Mouse (Mus musculus) embryonic facial prominence, embryonic 15.5 days (tissue): ENCODE results near the gene 1700003E16Rik. TPM values are rescaled to one million over a fixed set of nuclear protein-coding genes. Genes with fewer than 3 reads are reported as not detected.

Experiments
- ATAC-seq: fragments of 200-750 bp; cut with Nextera tagmentation; 2 replicates; pipeline ENCODE4 v1.8.0; 2017; ENCODE audit warnings: low read depth, moderate TSS enrichment; ENCODE audit not compliant: insufficient number of reproducible peaks, low FRiP score, low TSS enrichment
- H3K27ac ChIP-seq: fragments of 300-500 bp; sonication (generic); replicated peaks from 2 replicates; pipeline ENCODE4 v1.5.1; 2015; ENCODE audit warnings: mild to moderate bottlenecking, inconsistent platforms
- H3K27me3 ChIP-seq: fragments of 300-500 bp; sonication (generic); 2 replicates; pipeline ENCODE4 v1.6.1; 2015; ENCODE audit warnings: inconsistent platforms
- H3K36me3 ChIP-seq: fragments of 300-500 bp; sonication (generic); 2 replicates; pipeline ENCODE4 v1.6.1; 2015; ENCODE audit warnings: mild to moderate bottlenecking, inconsistent platforms
- H3K4me1 ChIP-seq: fragments of 300-500 bp; sonication (generic); 2 replicates; pipeline ENCODE4 v1.6.1; 2015; ENCODE audit warnings: inconsistent platforms
- H3K4me2 ChIP-seq: fragments of 300-500 bp; sonication (generic); replicated peaks from 2 replicates; pipeline ENCODE4 v1.6.1; 2015; ENCODE audit warnings: mild to moderate bottlenecking, inconsistent platforms
- H3K4me3 ChIP-seq: fragments of 300-500 bp; sonication (generic); replicated peaks from 2 replicates; pipeline ENCODE4 v1.5.1; 2015; ENCODE audit warnings: mild to moderate bottlenecking, inconsistent platforms
- H3K9ac ChIP-seq: fragments of 300-500 bp; sonication (generic); 2 replicates; pipeline ENCODE4 v1.6.1; 2015; ENCODE audit warnings: inconsistent platforms
- H3K9me3 ChIP-seq: fragments of 300-500 bp; sonication (generic); replicated peaks from 2 replicates; pipeline ENCODE4 v1.6.1; 2016; ENCODE audit warnings: inconsistent platforms
- WGBS: fragments of 180-500 bp; shearing (Covaris S2); methylation state at CpG from one replicate; pipeline ENCODE4 v1.1.7; 2015; 5-methylcytosine and 5-hydroxymethylcytosine counted together
- polyA plus RNA-seq: library from polyadenylated mRNA; unstranded; fragments of >200 nt; fragmentation: Nextera tagmentation; extraction: Ambion mirVana; gene quantifications from 2 replicates; pipeline ENCODE4 v1.2.1, GENCODE M21; 2015

Gene 1700003E16Rik
- polyA plus RNA-seq, 1 experiment from 2014 or later: 17.2 TPM

- ATAC-seq: no peak
These were observed 24.4 kb downstream of the 1700003E16Rik start for GRCm38 (mm10) chr6:83180605-83181004.

GRCm38 (mm10) chr6:83184858-83185435, 28.7 kb downstream of the 1700003E16Rik start:
- WGBS: 85% methylated on average over 3 of the region's 3 CpGs
- Histone ChIP-seq H3K36me3 (peaks cover 38% of the 10 kb centered on the region), H3K9ac (no peak overlapping the region), H3K4me2 (no peak overlapping the region), H3K27ac (no peak overlapping the region), H3K9me3 (no peaks in the 10 kb centered on the region), H3K27me3 (no peaks in the 10 kb centered on the region), H3K4me1 (peaks cover 36% of the 10 kb centered on the region), H3K4me3 (no peak overlapping the region)
- no peak for ATAC-seq

More at GRCm38 (mm10) chr6:83180605-83181004, 24.4 kb downstream of the 1700003E16Rik start:
- WGBS: 79% methylated on average over 6 of the region's 6 CpGs
- Histone ChIP-seq H3K27ac (no peak overlapping the region), H3K9ac (no peak overlapping the region), H3K36me3 (peaks cover 26% of the 10 kb centered on the region), H3K9me3 (no peaks in the 10 kb centered on the region), H3K4me2 (no peak overlapping the region), H3K4me1 (peaks cover 23% of the 10 kb centered on the region), H3K27me3 (no peaks in the 10 kb centered on the region), H3K4me3 (no peak overlapping the region)

DNA sequence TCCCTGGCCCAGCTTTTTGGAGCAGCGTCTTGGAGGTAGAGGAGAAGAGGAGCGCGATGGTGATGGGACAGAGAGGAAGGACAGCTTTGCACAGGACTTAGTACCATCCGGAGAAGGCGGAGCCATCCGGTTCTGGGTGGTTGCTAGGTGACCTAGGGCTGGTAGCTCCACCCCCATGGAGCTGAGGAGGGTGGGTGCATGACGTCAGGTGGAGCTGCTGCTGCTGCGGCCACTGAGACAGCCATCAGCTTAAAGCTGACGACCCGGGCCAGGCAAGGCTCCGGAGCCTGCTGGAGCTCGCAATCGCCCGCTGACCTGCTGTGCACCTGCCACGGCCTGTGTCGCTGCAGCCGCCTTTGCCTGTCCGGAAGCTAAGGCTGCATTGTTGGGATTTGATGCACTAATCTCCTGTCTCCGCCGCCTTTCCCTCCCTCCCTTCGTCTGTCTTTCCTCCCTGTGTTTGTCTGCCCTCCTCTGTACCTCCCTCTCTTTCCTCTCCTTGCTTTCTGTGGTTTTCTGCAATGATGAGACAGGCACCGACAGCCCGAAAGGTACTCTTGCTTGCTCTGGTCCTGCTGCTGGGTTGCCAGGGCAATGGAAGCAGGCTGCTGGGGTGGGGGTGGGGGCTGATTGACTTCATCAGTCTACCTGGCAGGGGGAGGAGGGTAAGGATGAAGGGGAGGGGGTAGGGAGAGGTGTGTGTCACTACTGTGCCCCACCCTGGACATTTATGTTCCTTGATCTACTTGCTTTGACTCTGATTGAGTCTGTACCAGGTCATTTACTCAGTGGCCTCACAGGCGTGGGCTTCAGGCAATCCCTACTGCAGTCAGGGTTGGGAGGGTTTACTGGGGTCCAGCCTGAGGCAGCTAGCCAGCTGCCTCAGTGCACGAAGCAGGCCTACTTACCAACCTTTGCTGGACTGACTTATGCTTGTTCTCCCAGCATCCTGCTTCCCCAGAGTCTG, 30.0 kb downstream of the 1700003E16Rik start:
- H3K4me1 ChIP-seq: peaks cover 34% of the 10 kb centered on the region
- H3K9ac ChIP-seq: no peak overlapping the region
- WGBS: 8% methylated on average over 25 of the region's 25 CpGs
- peak overlapping the region; percentile 42 for H3K4me2 ChIP-seq
- peak overlapping the region; percentile 55 for H3K27ac ChIP-seq
- H3K9me3 ChIP-seq: no peaks in the 10 kb centered on the region
- peaks cover 50% of the 10 kb centered on the region for H3K36me3 ChIP-seq
- no peaks in the 10 kb centered on the region for H3K27me3 ChIP-seq
- peak overlapping the region; percentile 32 for H3K4me3 ChIP-seq
- peak; percentile 74 for ATAC-seq

- Histone ChIP-seq H3K27me3 (no peaks in the 10 kb centered on the region), H3K4me3 (no peak overlapping the region), H3K4me1 (peaks cover 34% of the 10 kb centered on the region), H3K9me3 (no peaks in the 10 kb centered on the region), H3K9ac (no peak overlapping the region), H3K27ac (peak overlapping the region; percentile 55; the same call in 1 of the 2 replicates), H3K4me2 (peak overlapping the region; percentile 42; the same call in 1 of the 2 replicates), H3K36me3 (peaks cover 58% of the 10 kb centered on the region)
- peak; percentile 61 for ATAC-seq
- WGBS: 58% methylated on average over 2 of the region's 2 CpGs
These were observed 30.7 kb downstream of the 1700003E16Rik start for GRCm38 (mm10) chr6:83186946-83187345.

GRCm38 (mm10) chr6:83193571-83193970, 37.4 kb downstream of the 1700003E16Rik start:
- no peak for ATAC-seq
- Histone ChIP-seq H3K9me3 (no peaks in the 10 kb centered on the region), H3K4me2 (no peak overlapping the region), H3K4me3 (no peak overlapping the region), H3K9ac (no peak overlapping the region), H3K27me3 (no peaks in the 10 kb centered on the region), H3K36me3 (peaks cover 98% of the 10 kb centered on the region), H3K4me1 (0 out of 2 replicates have a peak, but pooled peaks cover 1% of the 10 kb centered on the region), H3K27ac (no peak overlapping the region)
- 90% methylated on average over 7 of the region's 7 CpGs for WGBS

DNA sequence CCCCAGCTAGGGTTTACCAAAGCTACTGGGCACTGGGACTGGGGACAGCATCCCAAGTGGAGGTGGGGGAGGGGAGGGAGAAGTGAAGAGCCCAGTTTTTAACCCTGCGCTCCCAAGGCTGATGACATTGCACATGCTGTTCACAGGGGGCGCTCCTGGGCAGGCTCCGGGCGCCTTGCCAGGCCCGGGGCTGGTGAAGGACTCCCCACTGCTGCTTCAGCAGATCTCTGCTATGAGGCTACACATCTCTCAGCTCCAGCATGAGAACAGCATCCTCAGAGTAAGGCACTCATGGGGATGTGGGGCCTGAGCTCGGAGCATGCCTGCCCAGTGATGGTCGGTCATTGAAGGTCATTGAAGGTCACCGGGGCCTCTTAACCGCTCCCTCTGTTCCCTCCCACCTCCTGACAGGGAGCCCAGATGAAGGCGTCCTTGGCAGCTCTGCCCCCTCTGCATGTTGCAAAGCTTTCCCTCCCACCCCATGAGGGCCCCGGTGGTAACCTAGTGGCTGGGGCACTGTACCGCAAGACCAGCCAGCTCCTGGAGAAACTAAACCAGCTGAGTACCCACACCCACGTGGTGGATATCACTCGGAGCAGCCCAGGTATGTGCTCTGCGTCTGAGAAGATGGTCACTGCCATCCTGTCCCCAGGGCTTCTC, 41.3 kb downstream of the 1700003E16Rik start:
- peak overlapping the region; percentile 28; the same call in 1 of the 2 replicates for H3K27ac ChIP-seq
- peaks cover 84% of the 10 kb centered on the region for H3K36me3 ChIP-seq
- no peak overlapping the region for H3K4me3 ChIP-seq
- no peak overlapping the region for H3K9ac ChIP-seq
- ATAC-seq: no peak
- H3K9me3 ChIP-seq: no peaks in the 10 kb centered on the region
- no peak overlapping the region for H3K4me2 ChIP-seq
- H3K4me1 ChIP-seq: no peaks in the 10 kb centered on the region
- WGBS: 47% methylated on average over 15 of the region's 15 CpGs
- no peaks in the 10 kb centered on the region for H3K27me3 ChIP-seq

DNA sequence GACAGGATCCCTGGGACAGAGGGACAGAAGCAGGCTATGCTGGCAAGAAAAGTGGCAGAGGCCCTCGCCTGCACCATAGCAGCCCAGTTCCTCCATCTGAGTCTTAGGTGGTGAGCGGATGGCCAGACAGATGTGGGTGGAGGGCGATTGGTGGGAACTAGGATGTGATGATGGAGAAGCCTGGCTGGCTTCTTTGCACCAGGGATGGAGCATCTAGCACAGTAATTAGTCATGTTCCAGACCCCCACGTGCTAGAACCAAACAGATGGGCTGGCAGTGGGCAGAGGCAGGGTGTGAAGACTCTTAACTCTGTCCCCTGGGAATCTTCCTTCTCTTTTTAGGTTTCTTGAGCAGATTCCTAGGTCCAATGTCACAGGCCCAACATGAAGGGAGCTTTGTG, 47.1 kb downstream of the 1700003E16Rik start:
- ATAC-seq: no peak
- peaks cover 26% of the 10 kb centered on the region for H3K36me3 ChIP-seq
- no peak overlapping the region for H3K4me2 ChIP-seq
- H3K27ac ChIP-seq: no peak overlapping the region
- no peak overlapping the region for H3K9ac ChIP-seq
- no peaks in the 10 kb centered on the region for H3K4me1 ChIP-seq
- H3K9me3 ChIP-seq: no peaks in the 10 kb centered on the region
- 81% methylated on average over 4 of the region's 4 CpGs for WGBS
- H3K27me3 ChIP-seq: no peaks in the 10 kb centered on the region
- H3K4me3 ChIP-seq: no peak overlapping the region

- Histone ChIP-seq H3K27ac (no peak overlapping the region), H3K4me1 (peaks cover 5% of the 10 kb centered on the region; the same call in 1 of the 2 replicates), H3K9me3 (no peaks in the 10 kb centered on the region), H3K9ac (no peak overlapping the region), H3K4me3 (no peak overlapping the region), H3K4me2 (no peak overlapping the region), H3K27me3 (no peaks in the 10 kb centered on the region), H3K36me3 (peaks cover 3% of the 10 kb centered on the region)
- WGBS: 88% methylated on average over 3 of the region's 3 CpGs
- no peak for ATAC-seq
These were observed 49.6 kb downstream of the 1700003E16Rik start for GRCm38 (mm10) chr6:83205851-83206250.

- 71% methylated on average over 11 of the region's 11 CpGs for WGBS
- no peak overlapping the region for H3K27ac ChIP-seq
- H3K9me3 ChIP-seq: no peaks in the 10 kb centered on the region
- no peak overlapping the region for H3K4me3 ChIP-seq
- ATAC-seq: no peak
- peaks cover 7% of the 10 kb centered on the region; the same call in 1 of the 2 replicates for H3K4me1 ChIP-seq
- no peaks in the 10 kb centered on the region for H3K27me3 ChIP-seq
- no peaks in the 10 kb centered on the region; the same call in 1 of the 2 replicates for H3K36me3 ChIP-seq
- no peak overlapping the region for H3K4me2 ChIP-seq
- no peak overlapping the region for H3K9ac ChIP-seq
These were observed 50.1 kb downstream of the 1700003E16Rik start for GRCm38 (mm10) chr6:83206321-83206720.

DNA sequence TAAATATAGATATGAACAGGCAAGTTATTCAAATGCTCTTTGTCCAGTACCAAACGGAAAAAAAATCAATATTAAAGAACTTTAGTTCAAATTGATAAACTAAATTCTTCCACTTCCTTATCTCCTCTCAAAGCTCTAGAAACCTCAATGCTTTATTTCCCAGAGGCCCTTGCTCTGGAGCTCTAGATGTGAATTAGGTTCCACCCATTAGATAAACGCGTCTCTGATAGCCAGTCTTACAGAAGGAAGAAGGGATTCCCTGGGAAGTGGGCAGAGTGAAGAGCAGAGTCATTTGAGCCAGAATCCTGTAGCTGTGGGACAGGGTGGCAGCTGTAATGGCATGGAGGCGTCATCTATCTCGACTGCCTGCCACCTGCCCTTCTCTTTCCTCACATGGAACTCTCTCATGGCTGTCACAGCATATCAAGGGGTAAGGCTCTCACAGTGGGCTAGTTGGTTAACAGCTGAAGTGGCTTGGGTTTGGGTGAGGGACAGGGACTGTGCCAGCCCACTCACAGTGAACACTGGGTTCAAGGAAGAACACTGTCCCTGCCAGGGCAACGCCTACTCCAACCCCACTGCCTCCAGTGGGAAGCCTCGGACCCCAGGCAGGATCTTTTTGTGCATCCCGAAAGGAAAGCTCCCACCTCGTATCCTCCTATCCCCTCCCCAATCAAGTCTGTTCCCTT, 51.3 kb downstream of the 1700003E16Rik start:
- peaks cover 11% of the 10 kb centered on the region; the same call in 1 of the 2 replicates for H3K4me1 ChIP-seq
- no peak overlapping the region for H3K4me2 ChIP-seq
- no peaks in the 10 kb centered on the region for H3K27me3 ChIP-seq
- H3K36me3 ChIP-seq: no peaks in the 10 kb centered on the region; the same call in 1 of the 2 replicates
- 71% methylated on average over 9 of the region's 9 CpGs for WGBS
- no peaks in the 10 kb centered on the region for H3K9me3 ChIP-seq
- no peak overlapping the region for H3K9ac ChIP-seq
- H3K27ac ChIP-seq: no peak overlapping the region
- no peak for ATAC-seq
- H3K4me3 ChIP-seq: no peak overlapping the region
